Mouse (Mus musculus): ENCODE data around the gene Vmn1r233.

Vmn1r233 gene

GRCm38 (mm10) chr17:20996364-20996763 lies at the start of gene Vmn1r233:
Gene Vmn1r233 (minus strand): TSS chr17:20996464.
- DNase-seq (ENCODE audit: low read depth, low spot score) = no peak

GRCm38 (mm10) chr17:21018410-21019080 lies 22.3 kb upstream of the Vmn1r233 start:
- no peak for DNase-seq (ENCODE audit: low read depth, low spot score)

- peak; percentile 48 for DNase-seq (ENCODE audit: low read depth, low spot score)
These were observed 13.5 kb upstream of the Vmn1r233 start for GRCm38 (mm10) chr17:21009726-21010125.

- DNase-seq (ENCODE audit: low read depth, low spot score) = peak; percentile 91
These were observed 12.4 kb upstream of the Vmn1r233 start, which contains the start of gene Zfp160 for GRCm38 (mm10) chr17:21008382-21009331. Gene Zfp160 (plus strand): TSS chr17:21008903.

GRCm38 (mm10) chr17:20993716-20994115 lies 2.5 kb downstream of the Vmn1r233 start:
- DNase-seq (ENCODE audit: low read depth, low spot score) = no peak

- DNase-seq (ENCODE audit: low read depth, low spot score) = no peak
These were observed 29.6 kb downstream of the Vmn1r233 start for GRCm38 (mm10) chr17:20966681-20967080.

GRCm38 (mm10) chr17:20965421-20965820 lies 30.8 kb downstream of the Vmn1r233 start:
- DNase-seq (ENCODE audit: low read depth, low spot score) = no peak

- DNase-seq (ENCODE audit: low read depth, low spot score) = no peak
These were observed 35.9 kb downstream of the Vmn1r233 start for GRCm38 (mm10) chr17:20960386-20960785.

GRCm38 (mm10) chr17:20946636-20947035 lies 49.6 kb downstream of the Vmn1r233 start:
- no peak for DNase-seq (ENCODE audit: low read depth, low spot score)

- peak; percentile 51 for DNase-seq (ENCODE audit: low read depth, low spot score)
These were observed 50.2 kb downstream of the Vmn1r233 start for GRCm38 (mm10) chr17:20946026-20946565.

GRCm38 (mm10) chr17:20944985-20945891 lies 51.0 kb downstream of the Vmn1r233 start, which contains the start of gene Ppp2r1a:
Gene Ppp2r1a (plus strand): TSS chr17:20945311.
- peak; percentile 99 for DNase-seq (ENCODE audit: low read depth, low spot score)

- DNase-seq (ENCODE audit: low read depth, low spot score) = no peak
These were observed 52.0 kb downstream of the Vmn1r233 start for GRCm38 (mm10) chr17:20944226-20944625.

All from A20 (cell line).